Mouse (Mus musculus): Measurements from ENCODE around the gene 6030468B19Rik.

Gene 6030468B19Rik

DNA sequence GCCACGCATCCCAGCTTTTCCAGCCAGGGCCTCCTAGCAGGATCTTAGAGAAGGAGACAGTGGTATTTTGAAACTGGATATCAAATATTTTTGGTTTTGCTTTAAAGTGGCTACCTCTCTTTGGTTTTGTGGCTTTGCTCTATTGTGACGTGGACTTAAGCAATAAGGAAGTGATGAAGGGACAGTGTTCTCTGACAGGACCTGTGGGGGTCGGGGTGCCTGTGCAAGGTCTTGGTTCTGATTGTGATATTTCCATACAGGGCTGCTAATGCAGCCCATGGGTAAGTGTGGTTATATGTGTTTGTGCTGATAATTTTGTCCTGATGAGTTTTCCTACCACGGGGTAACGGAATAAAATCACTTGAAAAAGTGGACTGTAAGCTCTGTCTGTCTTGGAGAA lies 57.9 kb downstream of the 6030468B19Rik start:
- no peak for DNase-seq (ENCODE audit: low spot score in 2 of 2)

- no peak for DNase-seq (ENCODE audit: low spot score in 2 of 2)
Measured at GRCm38 (mm10) chr11:117855975-117856374, 58.5 kb downstream of the 6030468B19Rik start.
